Mouse (Mus musculus) brain, embryonic 14.5 days (tissue): Measurements from ENCODE around the gene Med21.

Experiments
- CTCF ChIP-seq: fragments of 200-500 bp; IDR thresholded peaks from 2 replicates; pipeline ENCODE4 v1.5.1; 2012; ENCODE audit warnings: inconsistent platforms, mild to moderate bottlenecking, moderate library complexity, borderline replicate concordance; ENCODE audit not compliant: insufficient read depth, insufficient read length; ENCODE audit errors: extremely low read depth
- POLR2A ChIP-seq: fragments of 200-500 bp; IDR thresholded peaks from 2 replicates; pipeline ENCODE4 v1.6.1; 2012; ENCODE audit warnings: mild to moderate bottlenecking, inconsistent platforms, borderline replicate concordance; ENCODE audit not compliant: poor library complexity, insufficient read depth, insufficient read length, severe bottlenecking; ENCODE audit errors: extremely low read depth

- TF ChIP-seq POLR2A (peak; percentile 77), CTCF (no peak)
Measured at GRCm38 (mm10) chr6:146634015-146634722, 8.2 kb upstream of the Med21 start.
